Mouse (Mus musculus): ENCODE measurements around the gene Gm28269. TPM values are rescaled to one million over a fixed set of nuclear protein-coding genes. Genes with fewer than 3 reads are reported as not detected.

Gm28269 gene
- total RNA-seq (2015), result not detected in 2 replicates
- total RNA-seq (2017), result not detected in 2 replicates

- no peak for ATAC-seq (ENCODE audit: poor library complexity, severe bottlenecking)
These were observed at the start of gene Gm28269 for GRCm38 (mm10) chrX:21744997-21745396. Gene Gm28269 (minus strand): TSS chrX:21745097.

GRCm38 (mm10) chrX:21716885-21717284, 28.0 kb downstream of the Gm28269 start:
- no peak for ATAC-seq (ENCODE audit: poor library complexity, severe bottlenecking)

GRCm38 (mm10) chrX:21715293-21715692, 29.6 kb downstream of the Gm28269 start:
- ATAC-seq (ENCODE audit: poor library complexity, severe bottlenecking), result no peak

- ATAC-seq (ENCODE audit: poor library complexity, severe bottlenecking), result no peak
These were observed 30.1 kb downstream of the Gm28269 start, which contains the start of gene Slc6a14 for GRCm38 (mm10) chrX:21714829-21715228. Gene Slc6a14 (plus strand): TSS chrX:21714896.

- no peak for ATAC-seq (ENCODE audit: poor library complexity, severe bottlenecking)
These were observed 40.4 kb downstream of the Gm28269 start for GRCm38 (mm10) chrX:21704470-21704869.

GRCm38 (mm10) chrX:21701646-21702045, 43.3 kb downstream of the Gm28269 start:
- ATAC-seq (ENCODE audit: poor library complexity, severe bottlenecking), result no peak

- ATAC-seq (ENCODE audit: poor library complexity, severe bottlenecking), result no peak
These were observed 49.2 kb downstream of the Gm28269 start for GRCm38 (mm10) chrX:21695687-21696086.

GRCm38 (mm10) chrX:21695220-21695619, 49.7 kb downstream of the Gm28269 start:
- ATAC-seq (ENCODE audit: poor library complexity, severe bottlenecking), result no peak

Other genes with a start within 250 kb of the Gm28269 start
- not detected in 2 replicates for gene Slc6a14, start 30.2 kb downstream of the Gm28269 start, total RNA-seq (2015)
- not detected in 2 replicates for gene Slc6a14, start 30.2 kb downstream of the Gm28269 start, total RNA-seq (2017)

Data from megakaryocyte, adult 5-6 weeks (primary cell).